ENCODE assay signal across 21 mouse cellular contexts in the genomic region with DNA sequence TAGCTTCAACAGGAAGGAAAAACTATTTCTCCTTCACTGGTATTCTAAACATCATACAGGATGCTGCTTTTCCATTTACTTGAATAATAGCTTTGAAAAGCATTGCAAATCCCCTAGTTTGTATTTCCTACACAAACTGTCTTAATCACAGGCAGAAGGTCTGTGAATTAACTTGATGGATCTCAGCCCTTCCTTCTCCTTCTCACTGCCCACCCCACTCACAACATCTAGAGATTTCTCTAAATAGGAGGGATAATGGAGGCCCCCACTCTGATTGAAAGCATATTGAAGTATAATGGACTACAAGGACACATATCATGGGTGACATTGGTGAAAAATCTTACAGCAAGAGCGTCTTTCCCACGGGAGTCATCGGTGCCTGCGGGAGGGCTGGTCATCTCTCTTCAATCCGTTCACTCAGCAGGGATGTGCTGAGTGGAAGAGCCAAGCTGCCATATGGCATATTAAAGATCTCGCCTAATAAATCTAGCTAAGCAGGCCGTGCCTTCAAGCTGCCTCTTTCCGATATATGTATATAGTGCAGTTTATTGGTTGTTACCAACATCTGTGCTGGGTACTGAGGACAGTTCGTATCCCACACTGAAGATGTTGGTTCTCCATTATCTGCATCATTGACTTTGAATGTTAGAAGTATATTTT.
DNase-seq lines count a peak whose midpoint lies in the region; ATAC-seq lines count a peak whose summit lies in the region.
"Had no signal": no experiment of that assay in that cellular context is flagged by ENCODE, and none has a peak within 500 bp of the region (broad histone marks: within the 10 kb centered on the region; RNA-seq: fewer than 3 reads in every experiment).

No protein-coding gene starts in this region.

- H3K36me3 ChIP-seq in hindbrain, embryonic 12.5 days = no peaks in the 10 kb centered on the region
- H3K36me3 ChIP-seq in hindbrain, embryonic 14.5 days (replicated peaks; ENCODE audit: control insufficient read depth, insufficient read depth) = no peaks in the 10 kb centered on the region
- no peaks in the 10 kb centered on the region for H3K36me3 ChIP-seq in neural tube, embryonic 11.5 days (ENCODE audit: control insufficient read depth, insufficient read depth, low read length)
- no peaks in the 10 kb centered on the region for H3K36me3 ChIP-seq in stomach, embryonic 16.5 days (ENCODE audit: control insufficient read depth, insufficient read depth, low read length)
- H3K36me3 ChIP-seq: embryonic facial prominence, embryonic 12.5 days; liver, embryonic 15.5 days; midbrain, embryonic 15.5 days had no signal

- no peaks in the 10 kb centered on the region for H3K4me1 ChIP-seq in hindbrain, embryonic 12.5 days
- no peaks in the 10 kb centered on the region for H3K4me1 ChIP-seq in hindbrain, embryonic 14.5 days (replicated peaks; ENCODE audit: control insufficient read depth, insufficient read depth, low read length)
- H3K4me1 ChIP-seq in neural tube, embryonic 11.5 days (ENCODE audit: control insufficient read depth, insufficient read depth, low read length) = no peaks in the 10 kb centered on the region
- H3K4me1 ChIP-seq in stomach, embryonic 16.5 days (ENCODE audit: control insufficient read depth, insufficient read depth, low read length) = no peaks in the 10 kb centered on the region
- H3K4me1 ChIP-seq: embryonic facial prominence, embryonic 12.5 days; liver, embryonic 15.5 days; midbrain, embryonic 15.5 days had no signal

- ATAC-seq in hindbrain, embryonic 12.5 days (ENCODE audit: low FRiP score) = peak; percentile 38; the same call in 1 of the 2 replicates
- ATAC-seq in hindbrain, embryonic 14.5 days (ENCODE audit: low FRiP score) = no peak; the same call in 1 of the 2 replicates
- peak; percentile 43; the same call in 1 of the 2 replicates for ATAC-seq in neural tube, embryonic 11.5 days (ENCODE audit: insufficient read depth, low FRiP score, low TSS enrichment)
- 0 out of 2 replicates have a peak, but pooled peaks have one; percentile 50 for ATAC-seq in stomach, embryonic 16.5 days (ENCODE audit: insufficient read depth, low FRiP score)
- ATAC-seq: forebrain, embryonic 16.5 days; midbrain, embryonic 15.5 days had no signal

- H3K9ac ChIP-seq in hindbrain, embryonic 12.5 days = no peak overlapping the region
- no peak overlapping the region for H3K9ac ChIP-seq in hindbrain, embryonic 14.5 days
- no peak overlapping the region for H3K9ac ChIP-seq in neural tube, embryonic 11.5 days (ENCODE audit: low read length)
- no peak overlapping the region for H3K9ac ChIP-seq in stomach, embryonic 16.5 days (ENCODE audit: low read length)
- H3K9ac ChIP-seq: embryonic facial prominence, embryonic 12.5 days; liver, embryonic 15.5 days; midbrain, embryonic 15.5 days had no signal

- no peaks in the 10 kb centered on the region for H3K9me3 ChIP-seq in hindbrain, embryonic 12.5 days (replicated peaks)
- H3K9me3 ChIP-seq in hindbrain, embryonic 14.5 days (ENCODE audit: control insufficient read depth, low read length) = no peaks in the 10 kb centered on the region
- no peaks in the 10 kb centered on the region for H3K9me3 ChIP-seq in neural tube, embryonic 11.5 days (ENCODE audit: control insufficient read depth, low read length)
- H3K9me3 ChIP-seq in stomach, embryonic 16.5 days (replicated peaks; ENCODE audit: control insufficient read depth, low read length) = no peaks in the 10 kb centered on the region
- H3K9me3 ChIP-seq: embryonic facial prominence, embryonic 12.5 days; liver, embryonic 15.5 days; midbrain, embryonic 15.5 days had no signal

- H3K27ac ChIP-seq in hindbrain, embryonic 12.5 days = no peak overlapping the region
- H3K27ac ChIP-seq in hindbrain, embryonic 14.5 days = no peak overlapping the region
- H3K27ac ChIP-seq in neural tube, embryonic 11.5 days (ENCODE audit: low read depth, low read length) = no peak overlapping the region
- H3K27ac ChIP-seq in stomach, embryonic 16.5 days (ENCODE audit: low read length) = no peak overlapping the region
- H3K27ac ChIP-seq: embryonic facial prominence, embryonic 12.5 days; liver, embryonic 15.5 days; midbrain, embryonic 15.5 days had no signal

- WGBS in hindbrain, embryonic 12.5 days = 70% methylated on average over 9 of the region's 9 CpGs
- 58% methylated on average over 9 of the region's 9 CpGs for WGBS in hindbrain, embryonic 14.5 days
- WGBS in neural tube, embryonic 11.5 days = 59% methylated on average over 9 of the region's 9 CpGs
- 51% methylated on average over 9 of the region's 9 CpGs for WGBS in stomach, embryonic 16.5 days

- H3K27me3 ChIP-seq in hindbrain, embryonic 12.5 days = no peaks in the 10 kb centered on the region
- no peaks in the 10 kb centered on the region for H3K27me3 ChIP-seq in hindbrain, embryonic 14.5 days (ENCODE audit: control insufficient read depth, insufficient read depth, low read length)
- H3K27me3 ChIP-seq in neural tube, embryonic 11.5 days (ENCODE audit: control insufficient read depth, insufficient read depth, low read length) = no peaks in the 10 kb centered on the region
- no peaks in the 10 kb centered on the region for H3K27me3 ChIP-seq in stomach, embryonic 16.5 days (ENCODE audit: control insufficient read depth, insufficient read depth, low read length)
- H3K27me3 ChIP-seq: CH12.LX; embryonic facial prominence, embryonic 12.5 days; liver, embryonic 15.5 days; midbrain, embryonic 15.5 days had no signal

- H3K4me2 ChIP-seq in hindbrain, embryonic 12.5 days (replicated peaks) = no peak overlapping the region
- H3K4me2 ChIP-seq in hindbrain, embryonic 14.5 days (replicated peaks) = no peak overlapping the region
- no peak overlapping the region for H3K4me2 ChIP-seq in neural tube, embryonic 11.5 days (ENCODE audit: low read depth)
- no peak overlapping the region for H3K4me2 ChIP-seq in stomach, embryonic 16.5 days (ENCODE audit: low read depth, low read length)
- H3K4me2 ChIP-seq: embryonic facial prominence, embryonic 12.5 days; liver, embryonic 15.5 days; midbrain, embryonic 15.5 days had no signal

- H3K4me3 ChIP-seq in hindbrain, embryonic 12.5 days = no peak overlapping the region
- H3K4me3 ChIP-seq in hindbrain, embryonic 14.5 days (replicated peaks; ENCODE audit: low read length) = no peak overlapping the region
- no peak overlapping the region for H3K4me3 ChIP-seq in neural tube, embryonic 11.5 days (ENCODE audit: low read depth, low read length)
- H3K4me3 ChIP-seq in stomach, embryonic 16.5 days (replicated peaks; ENCODE audit: low read length) = no peak overlapping the region
- H3K4me3 ChIP-seq: embryonic facial prominence, embryonic 12.5 days; liver, embryonic 15.5 days; midbrain, embryonic 15.5 days had no signal

- DNase-seq in cerebellum, postnatal 10 days = peak; percentile 46 to 61
- no peak for DNase-seq in cerebellum, adult 18-20 months
- no peak for DNase-seq in hindbrain, embryonic 14.5 days (ENCODE audit: low spot score)
- DNase-seq in neural tube, embryonic 11.5 days (ENCODE audit: low spot score) = peak; percentile 36
- DNase-seq in neural tube, embryonic 10.5 days (ENCODE audit: extremely low spot score, low spot score) = no peak
- no peak for DNase-seq in thymus, postnatal 0 days (ENCODE audit: low spot score)
- DNase-seq: cerebellum, adult 9-11 months; heart, postnatal 4 days; kidney, adult 2 months; kidney, postnatal 25 days; layer of hippocampus, adult 9-11 months; retina, postnatal 1 day; right cerebral cortex, postnatal 4 days; thymus, adult 18-20 months had no signal

Comparison
In these comparisons a context has a peak if more than half of its experiments do, and no peak if none do; other contexts are left out.
1. DNase-seq: peak in cerebellum, postnatal 10 days (2 of 2) and neural tube, embryonic 11.5 days (single experiment); none in cerebellum, adult 18-20 months (0 of 2), hindbrain, embryonic 14.5 days (single experiment), neural tube, embryonic 10.5 days (single experiment) and thymus, postnatal 0 days (single experiment).